Mouse (Mus musculus) MEL (cell line): ENCODE data around the gene Akt1s1. TPM values are rescaled to one million over a fixed set of nuclear protein-coding genes. Genes with fewer than 3 reads are reported as not detected.

Experiments
- DNase-seq: peaks from one replicate; pipeline ENCODE4 v3.0.0; 2011; ENCODE audit warnings: low read depth, low spot score
- H3K27ac ChIP-seq: 2 replicates; pipeline ENCODE4 v1.5.1; 2012; ENCODE audit warnings: low read depth, mild to moderate bottlenecking, control low read depth, low read length, moderate library complexity; ENCODE audit not compliant: control insufficient read depth
- H3K27me3 ChIP-seq, 2 experiments: fragments of 150-350 bp in 1 of 2; sonication (generic) in 1 of 2; 2 replicates each; pipeline ENCODE4 v1.6.1; 2012; ENCODE audit warnings: low read length in 2 of 2, mild to moderate bottlenecking in 2 of 2, improper control_type of control experiment in 1 of 2, moderate library complexity in 1 of 2; ENCODE audit not compliant: insufficient read depth in 2 of 2, control insufficient read depth in 1 of 2
- H3K36me3 ChIP-seq, 2 experiments: 2 replicates each; pipeline ENCODE4 v1.6.1; 2012 to 2014; ENCODE audit warnings: low read length in 2 of 2, improper control_type of control experiment in 1 of 2, inconsistent platforms in 1 of 2, mild to moderate bottlenecking in 1 of 2; ENCODE audit not compliant: insufficient read depth in 2 of 2, control insufficient read depth in 1 of 2
- H3K4me1 ChIP-seq, 2 experiments: fragments of 150-350 bp in 1 of 2; sonication (generic) in 1 of 2; 2 replicates each; pipeline ENCODE4 v1.6.1; 2012; ENCODE audit warnings: low read length in 2 of 2, improper control_type of control experiment in 1 of 2, mild to moderate bottlenecking in 1 of 2; ENCODE audit not compliant: insufficient read depth in 2 of 2, control insufficient read depth in 1 of 2
- H3K4me3 ChIP-seq, 2 experiments: fragments of 150-350 bp in 1 of 2; sonication (generic) in 1 of 2; 2 replicates each; pipeline ENCODE4 v1.5.1; 2012; ENCODE audit warnings: low read depth in 2 of 2, low read length in 2 of 2, mild to moderate bottlenecking in 2 of 2, moderate library complexity in 2 of 2, control low read depth in 1 of 2, improper control_type of control experiment in 1 of 2; ENCODE audit not compliant: control insufficient read depth in 1 of 2, insufficient read depth in 1 of 2
- H3K79me2 ChIP-seq: 2 replicates; pipeline ENCODE4 v1.6.1; 2012; ENCODE audit warnings: mild to moderate bottlenecking, low read length, moderate library complexity; ENCODE audit not compliant: control insufficient read depth, poor library complexity, insufficient read depth
- H3K9ac ChIP-seq: 2 replicates; pipeline ENCODE4 v1.6.1; 2012; ENCODE audit warnings: low read depth, mild to moderate bottlenecking, control low read depth, low read length, moderate library complexity; ENCODE audit not compliant: control insufficient read depth, poor library complexity, severe bottlenecking
- H3K9me3 ChIP-seq: fragments of 150-350 bp; sonication (generic); replicated peaks from 2 replicates; pipeline ENCODE4 v1.6.1; 2012; ENCODE audit warnings: mild to moderate bottlenecking, low read length, improper control_type of control experiment, moderate library complexity; ENCODE audit not compliant: insufficient read depth
- BHLHE40 ChIP-seq: IDR thresholded peaks from 2 replicates; pipeline ENCODE4 v1.6.1; 2012; ENCODE audit warnings: low read depth, mild to moderate bottlenecking, inconsistent platforms, low read length, improper control_type of control experiment, borderline replicate concordance
- CTCF ChIP-seq, 3 experiments: IDR thresholded peaks in 2 of 3; conservative IDR thresholded peaks in 1 of 3; 2 replicates each; pipeline ENCODE4 v1.5.1; 2011 to 2012; ENCODE audit warnings: low read length in 3 of 3, low read depth in 2 of 3, mild to moderate bottlenecking in 2 of 3, improper control_type of control experiment in 1 of 3, inconsistent platforms in 1 of 3, mixed read lengths in 1 of 3, moderate library complexity in 1 of 3; ENCODE audit not compliant: control insufficient read depth in 1 of 3, insufficient read depth in 1 of 3, poor library complexity in 1 of 3, severe bottlenecking in 1 of 3
- EP300 ChIP-seq, 2 experiments: IDR thresholded peaks; 2 replicates each; pipeline ENCODE4 v1.6.1; 2011; ENCODE audit warnings: improper control_type of control experiment in 2 of 2, low read length in 2 of 2, low read depth in 1 of 2, mild to moderate bottlenecking in 1 of 2
- GABPA ChIP-seq: IDR thresholded peaks from 2 replicates; pipeline ENCODE4 v1.6.1; 2012; ENCODE audit warnings: low read depth, mild to moderate bottlenecking, inconsistent platforms, low read length, improper control_type of control experiment, moderate library complexity
- GATA1 ChIP-seq: IDR thresholded peaks from 2 replicates; pipeline ENCODE4 v1.6.1; 2011; ENCODE audit warnings: low read depth, low read length, improper control_type of control experiment
- HCFC1 ChIP-seq: IDR thresholded peaks from 2 replicates; pipeline ENCODE4 v1.6.1; 2012; ENCODE audit warnings: low read depth, mild to moderate bottlenecking, inconsistent platforms, low read length, improper control_type of control experiment, moderate library complexity
- JUND ChIP-seq: IDR thresholded peaks from 2 replicates; pipeline ENCODE4 v1.6.1; 2011; ENCODE audit warnings: low read depth, mild to moderate bottlenecking, improper control_type of control experiment, low read length
- KAT2A ChIP-seq: conservative IDR thresholded peaks from 2 replicates; pipeline ENCODE4 v1.6.1; 2012; ENCODE audit warnings: low read depth, low read length, improper control_type of control experiment, inconsistent platforms
- MAFK ChIP-seq: IDR thresholded peaks from 2 replicates; pipeline ENCODE4 v1.6.1; 2011; ENCODE audit warnings: low read depth, mild to moderate bottlenecking, low read length, improper control_type of control experiment, borderline replicate concordance
- MAX ChIP-seq: IDR thresholded peaks from 2 replicates; pipeline ENCODE4 v1.6.1; 2011; ENCODE audit warnings: low read length, improper control_type of control experiment
- MAZ ChIP-seq: IDR thresholded peaks from 2 replicates; pipeline ENCODE4 v1.6.1; 2012; ENCODE audit warnings: low read depth, mild to moderate bottlenecking, inconsistent platforms, low read length, improper control_type of control experiment
- MEF2A ChIP-seq: IDR thresholded peaks from 2 replicates; pipeline ENCODE4 v1.6.1; 2014; ENCODE audit warnings: low read depth, mild to moderate bottlenecking, inconsistent platforms, low read length, improper control_type of control experiment; ENCODE audit not compliant: poor library complexity, insufficient replicate concordance, severe bottlenecking; ENCODE audit errors: extremely low read depth
- MXI1 ChIP-seq: IDR thresholded peaks from 2 replicates; pipeline ENCODE4 v1.6.1; 2011; ENCODE audit warnings: mild to moderate bottlenecking, low read depth, low read length, improper control_type of control experiment
- NELFE ChIP-seq: IDR thresholded peaks from 2 replicates; pipeline ENCODE4 v1.6.1; 2011; ENCODE audit warnings: low read depth, low read length, improper control_type of control experiment
- POLR2A ChIP-seq, 2 experiments: IDR thresholded peaks; 2 replicates each; pipeline ENCODE4 v1.6.1; 2011 to 2012; ENCODE audit warnings: low read length in 2 of 2, mild to moderate bottlenecking in 2 of 2, control low read depth in 1 of 2, improper control_type of control experiment in 1 of 2, low read depth in 1 of 2, moderate library complexity in 1 of 2; ENCODE audit not compliant: control insufficient read depth in 1 of 2, insufficient read depth in 1 of 2, poor library complexity in 1 of 2
- POLR2AphosphoS2 ChIP-seq: IDR thresholded peaks from 2 replicates; pipeline ENCODE4 v1.6.1; 2011; ENCODE audit warnings: low read length, improper control_type of control experiment
- POLR2AphosphoS5 ChIP-seq: IDR thresholded peaks from 2 replicates; pipeline ENCODE4 v1.6.1; 2012; ENCODE audit warnings: low read depth, borderline replicate concordance, mild to moderate bottlenecking, inconsistent platforms, low read length, moderate library complexity, mixed read lengths
- RCOR1 ChIP-seq: IDR thresholded peaks from 2 replicates; pipeline ENCODE4 v1.6.1; 2012; ENCODE audit warnings: low read depth, mild to moderate bottlenecking, inconsistent platforms, low read length, improper control_type of control experiment
- SIN3A ChIP-seq: IDR thresholded peaks from 2 replicates; pipeline ENCODE4 v1.6.1; 2012; ENCODE audit warnings: low read length, improper control_type of control experiment, inconsistent platforms
- SMC3 ChIP-seq: IDR thresholded peaks from 2 replicates; pipeline ENCODE4 v1.6.1; 2011; ENCODE audit warnings: low read depth, low read length, improper control_type of control experiment
- TAL1 ChIP-seq: IDR thresholded peaks from 2 replicates; pipeline ENCODE4 v1.6.1; 2012; ENCODE audit warnings: mild to moderate bottlenecking, inconsistent platforms, low read length, moderate library complexity, mixed read lengths
- TBP ChIP-seq: IDR thresholded peaks from 2 replicates; pipeline ENCODE4 v1.8.0; 2011; ENCODE audit warnings: low read depth, low read length, improper control_type of control experiment
- TCF12 ChIP-seq: IDR thresholded peaks from 2 replicates; pipeline ENCODE4 v1.6.1; 2014; ENCODE audit warnings: low read depth, mild to moderate bottlenecking, inconsistent platforms, low read length, improper control_type of control experiment, moderate library complexity
- UBTF ChIP-seq: IDR thresholded peaks from 2 replicates; pipeline ENCODE4 v1.6.1; 2012; ENCODE audit warnings: low read depth, mild to moderate bottlenecking, inconsistent platforms, low read length, improper control_type of control experiment, moderate library complexity, borderline replicate concordance; ENCODE audit not compliant: insufficient read depth
- USF1 ChIP-seq: IDR thresholded peaks from 2 replicates; pipeline ENCODE4 v1.6.1; 2014; ENCODE audit warnings: low read depth, mild to moderate bottlenecking, inconsistent platforms, low read length, improper control_type of control experiment, moderate library complexity
- USF2 ChIP-seq, 2 experiments: IDR thresholded peaks; 2 replicates each; pipeline ENCODE4 v1.6.1; 2011 to 2012; ENCODE audit warnings: improper control_type of control experiment in 2 of 2, low read length in 2 of 2, borderline replicate concordance in 1 of 2, inconsistent platforms in 1 of 2, low read depth in 1 of 2, mild to moderate bottlenecking in 1 of 2; ENCODE audit not compliant: insufficient read depth in 1 of 2
- ZC3H11A ChIP-seq: IDR thresholded peaks from 2 replicates; pipeline ENCODE4 v1.6.1; 2012; ENCODE audit warnings: low read depth, mild to moderate bottlenecking, inconsistent platforms, low read length, improper control_type of control experiment
- ZMIZ1 ChIP-seq: IDR thresholded peaks from 2 replicates; pipeline ENCODE4 v1.6.1; 2012; ENCODE audit warnings: low read depth, mild to moderate bottlenecking, inconsistent platforms, low read length, improper control_type of control experiment, moderate library complexity
- ZNF384 ChIP-seq: IDR thresholded peaks from 2 replicates; pipeline ENCODE4 v1.6.1; 2012; ENCODE audit warnings: low read depth, mild to moderate bottlenecking, inconsistent platforms, low read length, improper control_type of control experiment
- polyA plus RNA-seq, 2 experiments: library from polyadenylated mRNA; stranded (reverse) in 1 of 2; unstranded in 1 of 2; fragments of >175 nt in 1 of 2; fragments of >200 nt in 1 of 2; gene quantifications; 2 replicates each; pipeline versions ENCODE4 v1.2.1 to v1.2.4; 2012; ENCODE audit warnings: low replicate concordance in 2 of 2, low read depth in 1 of 2; ENCODE audit not compliant: insufficient read length in 2 of 2, insufficient read depth in 1 of 2, missing spikeins in 1 of 2
- total RNA-seq: library from RNA; depleted of rRNA; stranded (reverse); fragments of 300-350 nt; gene quantifications from 2 replicates; pipeline ENCODE4 v1.2.3, GENCODE M21; 2012

Akt1s1 gene
- total and polyA plus RNA-seq, 3 experiments = 37.3 to 71.8 TPM; not detected in 1

DNA sequence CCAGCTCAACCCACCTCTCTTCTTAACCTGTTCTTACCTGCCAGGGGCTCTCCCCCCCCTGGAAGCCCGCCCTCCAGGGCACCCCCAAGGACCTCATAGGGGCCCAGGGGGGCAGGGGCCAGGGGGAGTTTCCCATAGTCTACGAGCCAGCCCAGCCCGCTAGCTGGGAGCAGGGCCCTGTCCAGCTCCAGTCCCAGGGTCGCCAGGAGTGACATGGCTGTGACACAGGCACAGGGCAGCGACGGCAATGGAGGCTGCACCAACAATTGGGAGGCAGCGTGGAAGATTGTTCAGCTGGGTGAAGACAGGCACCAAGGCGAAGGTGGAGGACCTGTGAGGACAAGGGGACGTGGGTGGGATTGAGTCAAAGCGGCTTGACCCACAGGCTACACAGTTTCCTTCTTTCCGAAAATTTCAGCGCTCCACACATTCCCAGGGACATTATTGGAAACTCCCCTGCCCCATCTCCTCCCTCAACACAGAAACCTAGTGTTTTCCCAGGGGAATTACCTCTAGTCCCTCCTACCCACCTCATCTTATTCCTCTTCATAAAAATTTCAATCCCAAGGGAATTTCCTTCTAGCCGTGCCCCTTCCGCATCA lies 33.7 kb upstream of the Akt1s1 start:
- peak overlapping the region; percentile 85 to 87 for H3K4me3 ChIP-seq
- DNase-seq = no peak
- H3K9me3 ChIP-seq = no peaks in the 10 kb centered on the region
- peaks cover 12 to 31% of the 10 kb centered on the region in 2 experiments; a peak in 3 of 4 replicates for H3K4me1 ChIP-seq
- no peaks in the 10 kb centered on the region for H3K27me3 ChIP-seq
- peaks cover 46% of the 10 kb centered on the region for H3K79me2 ChIP-seq
- peak overlapping the region; percentile 74 for H3K9ac ChIP-seq
- peaks cover 9 to 27% of the 10 kb centered on the region in 2 experiments for H3K36me3 ChIP-seq
- peak overlapping the region; percentile 29 for H3K27ac ChIP-seq
- no peak for TF ChIP-seq MAZ

DNA sequence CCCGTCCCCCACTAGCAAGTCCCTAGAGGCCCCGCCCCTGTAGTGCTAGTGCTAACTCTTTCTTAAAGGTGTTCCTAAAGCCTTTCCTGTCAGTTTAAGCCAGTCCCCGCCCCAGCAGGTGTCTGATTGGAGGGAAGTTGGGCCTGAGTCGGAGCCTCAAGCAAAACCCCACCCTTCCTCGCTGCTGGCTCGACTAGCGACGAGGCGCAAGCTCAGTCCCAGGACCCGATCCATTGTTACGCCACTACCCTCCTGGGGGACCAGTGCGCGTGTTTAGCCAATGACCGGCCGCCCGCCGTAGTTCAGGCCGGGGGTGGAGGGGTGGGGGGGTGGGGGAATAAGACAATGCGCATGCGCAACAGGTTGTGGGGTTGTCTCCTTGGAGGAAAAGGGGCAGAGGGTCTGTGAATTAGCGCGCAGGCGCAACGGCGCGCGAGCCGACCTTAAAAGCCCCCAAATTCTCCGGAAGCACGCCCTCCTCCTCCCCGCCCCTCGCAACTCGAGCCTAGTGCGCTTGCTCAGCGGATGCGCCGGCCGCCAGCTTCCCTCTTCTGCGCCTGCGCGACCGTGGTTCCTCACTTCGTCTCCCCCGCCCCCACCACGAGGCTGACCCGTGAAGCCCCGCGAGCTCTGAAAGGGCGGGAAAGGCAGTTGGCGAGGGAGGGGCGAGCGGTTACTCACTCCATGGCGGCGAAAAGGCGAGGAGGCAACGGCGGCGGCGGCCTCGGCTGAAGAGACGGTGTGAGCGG lies 32.9 kb upstream of the Akt1s1 start, which contains the start of the genes Nup62 and Il4i1:
Nup62 (plus strand) TSS at position 368 of the 749 bp plus-strand sequence.
Il4i1 (plus strand) TSS at position 667 of the 749 bp plus-strand sequence.
- DNase-seq = peak; percentile 99
- Histone ChIP-seq H3K27me3 (no peaks in the 10 kb centered on the region), H3K4me1 (peaks cover 20 to 40% of the 10 kb centered on the region in 2 experiments; a peak in 3 of 4 replicates), H3K4me3 (peak within 1 kb of the TSS; percentile 87 to 94), H3K27ac (peak within 1 kb of the TSS; percentile 93), H3K79me2 (peaks cover 55% of the 10 kb centered on the region), H3K9me3 (no peaks in the 10 kb centered on the region), H3K36me3 (peaks cover 9 to 35% of the 10 kb centered on the region in 2 experiments), H3K9ac (peak within 1 kb of the TSS; percentile 97)
- no peak for TF ChIP-seq BHLHE40
- TF ChIP-seq SIN3A = peak; percentile 61
- no peak for TF ChIP-seq ZC3H11A
- no peak for TF ChIP-seq ZNF384
- 0 out of 2 replicates have a peak, but pooled peaks have one; percentile 19 for TF ChIP-seq TBP
- peak; percentile 64 for TF ChIP-seq TCF12
- no peak for TF ChIP-seq JUND
- TF ChIP-seq NELFE = peak; percentile 85
- peak; percentile 53; the same call in 1 of the 2 replicates for TF ChIP-seq KAT2A
- peak; percentile 74 for TF ChIP-seq MXI1
- peak in 1 of 2 experiments; percentile 81; a peak in 3 of 4 replicates for TF ChIP-seq POLR2A (IDR thresholded peaks at IDR 0.05; ENCODE audit: control insufficient read depth in 1 of 2, insufficient read depth in 1 of 2, low read depth in 1 of 2, low read length in 2 of 2, poor library complexity in 1 of 2)
- no peak for TF ChIP-seq CTCF (IDR thresholded peaks at IDR 0.05 in 2 of 3, conservative IDR thresholded peaks at IDR 0.05 in 1 of 3; ENCODE audit: control insufficient read depth in 1 of 3, insufficient read depth in 1 of 3, low read depth in 2 of 3, low read length in 3 of 3, poor library complexity in 1 of 3, severe bottlenecking in 1 of 3)
- peak; percentile 89 for TF ChIP-seq MAX
- no peak for TF ChIP-seq POLR2AphosphoS5
- no peak for TF ChIP-seq MAFK
- no peak for TF ChIP-seq SMC3
- TF ChIP-seq GATA1 = no peak
- peak; percentile 81 for TF ChIP-seq ZMIZ1
- TF ChIP-seq GABPA = no peak
- no peak for TF ChIP-seq USF1
- peak; percentile 89; the same call in 1 of the 2 replicates for TF ChIP-seq POLR2AphosphoS2
- no peak for TF ChIP-seq UBTF
- no peak for TF ChIP-seq MEF2A
- no peak for TF ChIP-seq TAL1
- peak; percentile 86 for TF ChIP-seq HCFC1
- no peak for TF ChIP-seq USF2 (IDR thresholded peaks at IDR 0.05; ENCODE audit: borderline replicate concordance in 1 of 2, insufficient read depth in 1 of 2, low read depth in 1 of 2, low read length in 2 of 2)
- TF ChIP-seq EP300 (IDR thresholded peaks at IDR 0.05; ENCODE audit: low read depth in 1 of 2, low read length in 2 of 2) = peak in 1 of 2 experiments; percentile 72; a peak in 2 of 4 replicates
- no peak for TF ChIP-seq RCOR1
